Mouse (Mus musculus) heart, adult 2 months (tissue): ENCODE measurements around the gene Zdhhc18. TPM values are rescaled to one million over a fixed set of nuclear protein-coding genes. Genes with fewer than 3 reads are reported as not detected.
A peak's percentile ranks its signal among the peaks of the same experiment; 100 is the strongest.

Experiments used
- DNase-seq, 2 experiments: peaks; one replicate each; pipeline ENCODE4 v3.0.0; 2021
- H3K27ac ChIP-seq: fragments of 200-600 bp; 2 replicates; pipeline ENCODE4 v1.8.1; 2022
- H3K27me3 ChIP-seq: fragments of 200-500 bp; 2 replicates; pipeline ENCODE4 v1.6.1; 2012; ENCODE audit warnings: mild to moderate bottlenecking, low read length, inconsistent platforms, mixed read lengths; ENCODE audit not compliant: control insufficient read depth, insufficient read depth
- H3K36me3 ChIP-seq: fragments of 200-500 bp; 2 replicates; pipeline ENCODE4 v1.6.1; 2012; ENCODE audit warnings: low read length, inconsistent platforms; ENCODE audit not compliant: control insufficient read depth, insufficient read depth
- H3K4me1 ChIP-seq: fragments of 200-500 bp; 2 replicates; pipeline ENCODE4 v1.6.1; 2011; ENCODE audit warnings: low read length; ENCODE audit not compliant: control insufficient read depth, insufficient read depth
- H3K4me3 ChIP-seq: fragments of 200-600 bp; 2 replicates; pipeline ENCODE4 v1.8.1; 2022
- H3K79me2 ChIP-seq: fragments of 200-500 bp; replicated peaks from 2 replicates; pipeline ENCODE4 v1.6.1; 2012; ENCODE audit warnings: mild to moderate bottlenecking, inconsistent platforms, low read length, moderate library complexity, mixed read lengths; ENCODE audit not compliant: control insufficient read depth, insufficient read depth
- H3K9ac ChIP-seq: fragments of 200-500 bp; 2 replicates; pipeline ENCODE4 v1.6.1; 2012; ENCODE audit warnings: low read depth, mild to moderate bottlenecking, control low read depth, inconsistent platforms, low read length, mixed read lengths
- CTCF ChIP-seq: fragments of 200-600 bp; IDR thresholded peaks from 2 replicates; pipeline ENCODE4 v1.8.1; 2022; ENCODE audit warnings: antibody characterized with exemption, mild to moderate bottlenecking, moderate library complexity
- EP300 ChIP-seq: fragments of 200-500 bp; IDR thresholded peaks from 2 replicates; pipeline ENCODE4 v1.6.1; 2011; ENCODE audit warnings: low read depth, low read length, control low read depth; ENCODE audit not compliant: insufficient read depth
- POLR2A ChIP-seq: fragments of 200-500 bp; IDR thresholded peaks from 2 replicates; pipeline ENCODE4 v1.6.1; 2011; ENCODE audit warnings: mild to moderate bottlenecking, low read depth, low read length, control low read depth; ENCODE audit not compliant: insufficient read depth
- WGBS: fragments of 180-500 bp; shearing (Covaris S2); methylation state at CpG from one replicate; pipeline ENCODE4 v1.1.7; 2018; 5-methylcytosine and 5-hydroxymethylcytosine counted together
- intact Hi-C: fragments of 180-260 bp; cut with DNase I; formaldehyde crosslinking; loops from one replicate; pipeline ENCODE4 v1.15.1; 2025
- polyA plus RNA-seq: library from polyadenylated mRNA; depleted of rRNA; stranded (reverse); fragments of >200 nt; gene quantifications from 2 replicates; pipeline ENCODE4 v1.2.3, GENCODE M21; 2012
- total RNA-seq, 2 experiments: library from RNA; stranded (reverse); gene quantifications; 2 replicates each; pipeline ENCODE4 v1.2.3; 2021

The Zdhhc18 gene
- total and polyA plus RNA-seq, 3 experiments = 21.3 to 37.3 (median 27.7) TPM

DNA sequence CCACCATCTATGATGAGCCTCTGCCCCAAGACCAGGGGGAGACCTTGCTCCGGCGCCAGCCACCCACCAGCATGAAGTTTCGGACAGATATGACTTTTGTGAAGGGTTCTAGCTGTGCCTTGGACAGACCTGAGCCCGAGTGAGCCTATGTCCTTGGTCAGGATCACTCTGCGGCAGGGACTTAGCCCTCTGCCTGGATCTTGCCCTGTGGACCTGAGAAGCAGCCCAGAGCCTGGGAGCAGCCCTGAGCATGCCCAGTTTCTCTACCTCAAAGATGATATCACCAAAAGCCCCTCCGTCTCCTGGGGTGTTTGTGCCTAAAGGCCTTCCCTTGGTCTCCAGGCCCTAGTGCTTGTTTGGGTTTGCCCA is 66.3 kb downstream of the Zdhhc18 start:
- Histone ChIP-seq H3K9ac (peak overlapping the region; percentile 67), H3K4me3 (peak overlapping the region; percentile 86), H3K4me1 (peaks cover 3% of the 10 kb centered on the region), H3K36me3 (no peaks in the 10 kb centered on the region), H3K27me3 (no peaks in the 10 kb centered on the region), H3K79me2 (peaks cover 3% of the 10 kb centered on the region), H3K27ac (peak overlapping the region; percentile 76)
- TF ChIP-seq POLR2A = no peak
- no peak for TF ChIP-seq CTCF
- no peak for TF ChIP-seq EP300
- peak in 1 of 2 experiments; percentile 23 for DNase-seq
- intact Hi-C loops = no loop called here
- 52% methylated on average over 6 of the region's 6 CpGs for WGBS

DNA sequence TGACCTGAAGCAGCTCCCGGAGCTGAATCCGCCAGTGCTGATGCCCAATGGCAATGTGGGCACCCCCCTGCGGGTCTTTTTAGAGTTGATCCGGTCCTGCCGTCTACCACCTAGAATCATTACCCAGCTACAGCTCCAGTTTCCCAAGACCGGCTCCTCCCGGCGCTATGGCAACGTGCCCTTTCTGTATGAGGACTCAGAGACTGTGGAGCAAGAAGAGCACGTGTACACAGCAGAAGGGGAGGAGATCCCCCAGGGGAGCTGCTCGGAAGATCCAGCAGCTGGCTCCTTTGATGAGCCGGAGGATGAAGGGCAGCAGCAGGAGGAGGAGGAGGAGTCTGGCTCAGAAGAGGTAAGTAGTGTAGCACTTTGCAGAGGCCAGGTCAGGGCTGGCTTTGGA is 72.0 kb downstream of the Zdhhc18 start:
- TF ChIP-seq CTCF (no peak), EP300 (no peak), POLR2A (no peak)
- no peak overlapping the region for H3K4me3 ChIP-seq
- intact Hi-C loops = no loop called here
- 76% methylated on average over 12 of the region's 12 CpGs for WGBS
- H3K79me2 ChIP-seq = no peaks in the 10 kb centered on the region
- no peak overlapping the region for H3K9ac ChIP-seq
- no peak for DNase-seq
- H3K27me3 ChIP-seq = no peaks in the 10 kb centered on the region
- no peaks in the 10 kb centered on the region for H3K36me3 ChIP-seq
- H3K4me1 ChIP-seq = peaks cover 3% of the 10 kb centered on the region
- no peak overlapping the region for H3K27ac ChIP-seq

DNA sequence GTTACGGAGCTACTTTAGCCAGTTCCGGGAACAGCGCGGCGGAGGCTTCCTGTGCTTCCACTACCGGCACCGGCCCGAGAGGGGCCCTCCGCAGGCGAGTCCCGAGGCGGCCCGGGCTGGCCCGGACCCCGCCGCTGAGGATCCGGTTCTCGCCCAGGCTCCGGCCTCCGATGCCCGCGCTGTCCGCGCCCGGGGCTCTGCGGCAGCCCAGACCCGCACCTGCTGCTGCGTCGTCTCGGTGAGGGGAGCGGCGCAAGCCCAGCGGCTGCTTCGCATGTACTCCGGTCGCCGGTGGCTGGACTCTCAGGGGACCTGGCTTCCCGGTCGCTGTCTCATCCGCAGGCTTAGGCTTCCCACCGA is 75.1 kb downstream of the Zdhhc18 start:
- Histone ChIP-seq H3K27me3 (no peaks in the 10 kb centered on the region), H3K4me3 (peak overlapping the region; percentile 62), H3K79me2 (no peaks in the 10 kb centered on the region), H3K4me1 (peaks cover 3% of the 10 kb centered on the region), H3K36me3 (no peaks in the 10 kb centered on the region), H3K27ac (peak overlapping the region; percentile 69), H3K9ac (peak overlapping the region; percentile 82)
- no peak for DNase-seq
- no peak for TF ChIP-seq EP300
- no peak for TF ChIP-seq POLR2A
- TF ChIP-seq CTCF = no peak
- under 1% methylated on average over 41 of the region's 41 CpGs for WGBS
- intact Hi-C loops = no loop called here

DNA sequence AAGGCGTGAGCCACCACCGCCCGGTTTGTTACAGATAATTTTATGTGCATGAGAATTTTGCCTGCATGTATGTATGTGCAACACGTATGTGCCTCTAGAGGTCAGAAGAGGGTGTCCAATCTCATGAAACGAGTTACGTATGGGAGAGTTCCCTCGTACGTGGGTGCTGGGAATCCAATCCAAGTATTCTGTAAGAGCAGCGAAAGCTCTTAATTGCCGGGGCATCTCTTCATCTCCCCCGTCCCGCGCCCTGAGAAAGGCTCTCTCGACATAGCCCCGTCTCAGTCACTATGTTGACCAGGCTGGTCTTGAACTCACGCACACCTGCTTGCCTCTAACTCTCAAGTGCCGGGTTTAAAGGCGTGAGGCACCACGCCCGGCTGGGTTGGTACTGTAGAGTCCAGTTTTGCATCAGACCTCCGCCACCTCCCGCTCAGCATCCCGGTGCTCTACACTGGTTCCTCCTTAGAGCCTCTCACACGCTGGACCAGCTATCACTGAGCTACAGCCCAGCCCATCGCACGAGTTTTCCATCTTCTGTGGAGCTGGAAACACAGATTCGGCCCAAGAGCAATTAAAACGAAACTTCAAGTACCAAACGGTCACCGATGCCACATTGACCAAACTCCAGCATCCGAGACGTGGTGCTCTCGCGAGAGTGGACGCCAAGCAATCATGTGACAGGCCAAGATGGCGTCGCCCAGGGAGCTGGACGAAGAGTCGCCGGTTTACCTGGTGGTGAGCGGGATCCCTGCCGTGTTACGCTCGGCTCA is 75.7 kb downstream of the Zdhhc18 start, which contains the start of gene Gpatch3:
Gene Gpatch3, plus strand, starts transcription at position 676 of the 773 bp plus-strand sequence.
- intact Hi-C loops = no loop called here
- WGBS = 4% methylated on average over 44 of the region's 44 CpGs
- no peaks in the 10 kb centered on the region for H3K27me3 ChIP-seq

DNA sequence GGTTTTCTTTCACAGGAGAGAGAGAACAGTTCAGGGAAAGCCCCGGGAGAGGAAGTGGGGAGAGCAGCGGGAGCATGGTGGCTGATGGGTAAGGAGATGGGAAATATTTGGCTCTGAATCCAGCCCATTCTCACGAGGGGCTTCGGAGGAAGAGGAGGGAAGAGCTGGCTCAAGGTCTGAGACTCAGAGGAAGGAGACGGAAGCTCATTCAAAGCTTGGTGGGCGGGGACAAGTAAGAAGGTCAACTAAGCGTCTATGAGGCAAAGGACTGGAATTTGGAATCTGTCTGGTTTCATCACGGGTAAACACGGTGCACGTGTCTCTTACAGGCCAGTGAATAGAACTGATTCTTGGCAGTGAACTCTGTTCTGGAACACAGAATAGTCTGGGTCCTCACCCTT is 79.9 kb downstream of the Zdhhc18 start:
- intact Hi-C loops = no loop called here
- Histone ChIP-seq H3K36me3 (no peaks in the 10 kb centered on the region), H3K27me3 (no peaks in the 10 kb centered on the region), H3K79me2 (no peaks in the 10 kb centered on the region), H3K27ac (no peak overlapping the region), H3K4me1 (peaks cover 2% of the 10 kb centered on the region; the same call in 1 of the 2 replicates), H3K9ac (no peak overlapping the region), H3K4me3 (no peak overlapping the region)
- TF ChIP-seq CTCF (no peak), EP300 (no peak), POLR2A (no peak)
- no peak for DNase-seq
- 34% methylated on average over 10 of the region's 10 CpGs for WGBS

More for the DNA sequence above, 75.7 kb downstream of the Zdhhc18 start, which contains the start of gene Gpatch3:
- peak within 1 kb of the TSS; percentile 82 for H3K9ac ChIP-seq
- DNase-seq = peak; percentile 92 to 93
- no peaks in the 10 kb centered on the region for H3K79me2 ChIP-seq
- TF ChIP-seq CTCF (peak; percentile 33; the same call in 1 of the 2 replicates), POLR2A (peak; percentile 88), EP300 (peak; percentile 83)
- no peaks in the 10 kb centered on the region for H3K36me3 ChIP-seq
- peaks cover 3% of the 10 kb centered on the region for H3K4me1 ChIP-seq
- peak within 1 kb of the TSS; percentile 69 for H3K27ac ChIP-seq
- H3K4me3 ChIP-seq = peak within 1 kb of the TSS; percentile 62

DNA sequence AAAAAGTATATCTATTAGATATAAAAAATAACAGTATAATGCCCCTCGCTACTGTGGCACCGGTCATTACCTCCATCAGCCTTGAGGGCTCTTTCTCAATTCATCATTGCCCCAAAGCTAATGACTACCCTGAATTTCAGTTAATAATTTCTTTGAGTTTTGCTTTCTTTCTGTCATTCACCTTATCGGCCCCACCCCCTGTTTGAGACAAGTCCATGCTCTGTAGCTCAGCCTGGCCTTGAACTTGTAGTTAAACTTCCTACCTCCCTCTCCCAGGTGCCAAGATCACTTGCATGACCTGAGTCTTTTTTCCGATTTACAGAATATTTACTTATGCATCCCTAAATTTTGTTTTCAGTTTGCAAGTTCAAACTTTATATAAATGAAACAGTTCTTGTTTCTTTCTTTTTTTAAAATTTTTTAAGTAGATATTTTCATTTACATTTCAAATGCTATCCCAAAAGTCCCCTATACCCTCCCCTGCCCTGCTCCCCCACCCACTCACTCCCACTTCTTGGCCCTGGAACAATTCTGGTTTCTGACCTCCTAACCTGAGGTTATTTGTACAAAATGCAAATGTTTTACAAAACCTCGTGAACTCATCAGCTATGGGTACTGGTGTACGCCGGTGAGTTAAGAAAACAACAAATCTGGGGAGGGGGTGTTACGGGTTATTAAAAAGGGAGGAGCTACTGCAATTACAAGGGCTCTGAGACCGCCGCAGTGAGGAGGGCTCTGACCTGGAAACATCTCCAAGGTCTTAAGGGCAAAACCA is 80.5 kb downstream of the Zdhhc18 start:
- peaks cover 1% of the 10 kb centered on the region; the same call in 1 of the 2 replicates for H3K4me1 ChIP-seq
- no peaks in the 10 kb centered on the region for H3K79me2 ChIP-seq
- no peak overlapping the region for H3K27ac ChIP-seq
- DNase-seq = no peak
- H3K27me3 ChIP-seq = no peaks in the 10 kb centered on the region
- H3K9ac ChIP-seq = no peak overlapping the region
- intact Hi-C loops = no loop called here
- WGBS = 80% methylated on average over 10 of the region's 10 CpGs
- H3K36me3 ChIP-seq = no peaks in the 10 kb centered on the region
- TF ChIP-seq POLR2A (no peak), EP300 (no peak), CTCF (no peak)
- no peak overlapping the region for H3K4me3 ChIP-seq
